Mouse (Mus musculus) B cell, adult (primary cell): ENCODE measurements around the gene Oxtr. TPM values are rescaled to one million over a fixed set of nuclear protein-coding genes. Genes with fewer than 3 reads are reported as not detected.

Experiments
- total RNA-seq: library from RNA; stranded (reverse); gene quantifications from 4 replicates; pipeline ENCODE4 v1.2.4, GENCODE M21; 2023; ENCODE audit not compliant: inconsistent age

The Oxtr gene
- not detected in 4 replicates for total RNA-seq

DNA sequence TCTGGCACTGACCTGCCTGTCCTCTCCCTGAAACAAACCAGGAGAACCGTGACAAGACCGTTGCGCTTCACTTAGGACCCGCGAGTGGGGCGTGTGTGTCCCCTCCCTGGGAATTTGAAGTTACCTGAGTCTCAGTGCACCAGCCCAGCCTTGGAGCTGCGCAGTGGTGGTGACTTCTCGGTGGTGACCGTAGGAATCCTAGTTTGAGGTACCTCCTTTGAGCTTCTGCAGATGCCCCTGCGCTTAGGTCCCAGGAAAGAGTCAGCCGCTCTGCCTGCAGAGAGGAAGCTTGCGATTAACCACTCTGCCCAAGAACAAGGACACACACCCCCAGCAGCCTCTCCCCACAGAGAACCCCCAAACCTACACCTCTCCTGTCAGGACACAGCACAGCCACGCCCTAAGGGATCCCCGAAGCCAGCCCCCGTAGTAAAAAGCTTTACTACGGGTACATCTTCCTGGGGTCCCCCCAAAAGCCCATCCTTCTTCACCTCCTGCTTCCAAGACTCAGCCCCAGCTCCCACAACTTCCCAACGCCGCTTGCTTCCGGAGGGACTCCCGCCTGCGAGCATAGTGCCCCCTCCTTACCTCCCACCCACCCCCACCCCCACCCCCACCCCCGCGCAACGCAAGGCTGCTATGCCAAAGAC is at the start of gene Oxtr:
Gene Oxtr (minus strand): TSS at position 34 of the 650 bp plus-strand sequence.

DNA sequence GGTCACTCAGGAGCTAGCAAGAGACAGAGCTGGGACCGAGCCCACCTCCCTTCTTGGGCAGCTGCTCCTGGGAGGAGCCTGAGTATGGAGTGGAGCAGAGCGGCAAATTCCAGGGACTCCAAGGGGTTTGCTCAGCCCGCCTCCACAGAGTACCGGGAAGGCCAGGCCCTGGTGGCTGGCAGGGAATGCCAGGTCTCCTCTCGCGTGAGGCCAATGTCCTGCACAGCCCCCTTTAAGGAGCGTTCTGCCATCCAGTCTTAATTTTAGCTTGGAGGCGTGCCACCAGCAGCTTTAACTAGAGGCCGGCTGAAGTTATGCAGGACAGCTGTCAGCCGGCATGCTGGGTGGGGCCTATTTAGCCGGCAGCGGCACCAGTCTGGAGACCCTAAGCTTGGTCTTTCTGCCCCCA is 30.4 kb downstream of the Oxtr start, which contains the start of gene Cav3:
Gene Cav3 (plus strand): TSS at position 165 of the 409 bp plus-strand sequence.

Other genes with a start within 250 kb of the Oxtr start
- gene Lmcd1, start 216.2 kb downstream of the Oxtr start, total RNA-seq = 0.48 to 1.2 TPM (median 0.51 TPM) in 3 of 4 replicates, not detected in the other
- gene Ssu2, start 101.9 kb downstream of the Oxtr start, total RNA-seq = not detected in 4 replicates
- gene Cav3, start 30.4 kb downstream of the Oxtr start, total RNA-seq = not detected in 4 replicates
- 17.5 to 20.6 TPM (median 19.7 TPM) in 4 replicates for gene Rad18, start 206.7 kb upstream of the Oxtr start, total RNA-seq